Mouse (Mus musculus) kidney, postnatal 0 days (tissue): ENCODE results near the gene Uxs1. TPM values are rescaled to one million over a fixed set of nuclear protein-coding genes. Genes with fewer than 3 reads are reported as not detected.
A peak's percentile ranks its signal among the peaks of the same experiment; 100 is the strongest.

ENCODE experiments used
- ATAC-seq: fragments of 200-750 bp; cut with Nextera tagmentation; replicated peaks from 2 replicates; pipeline ENCODE4 v1.8.0; 2017; ENCODE audit warnings: low read depth, moderate number of reproducible peaks, moderate TSS enrichment, moderate library complexity; ENCODE audit not compliant: low FRiP score
- DNase-seq: peaks from one replicate; pipeline ENCODE4 v3.0.0-alpha.2; 2016; ENCODE audit warnings: low spot score
- H3K27ac ChIP-seq: fragments of 300-500 bp; sonication (generic); 2 replicates; pipeline ENCODE4 v1.5.1; 2014; ENCODE audit warnings: mild to moderate bottlenecking
- H3K27me3 ChIP-seq: fragments of 300-500 bp; sonication (generic); 2 replicates; pipeline ENCODE4 v1.6.1; 2014; ENCODE audit warnings: low read length, mixed read lengths; ENCODE audit not compliant: insufficient read depth
- H3K36me3 ChIP-seq: fragments of 300-500 bp; sonication (generic); 2 replicates; pipeline ENCODE4 v1.6.1; 2014; ENCODE audit warnings: low read length, mixed read lengths; ENCODE audit not compliant: insufficient read depth
- H3K4me1 ChIP-seq: fragments of 300-500 bp; sonication (generic); replicated peaks from 2 replicates; pipeline ENCODE4 v1.6.1; 2014; ENCODE audit warnings: antibody characterized with exemption, low read length, mixed read lengths; ENCODE audit not compliant: insufficient read depth
- H3K4me2 ChIP-seq: fragments of 300-500 bp; sonication (generic); 2 replicates; pipeline ENCODE4 v1.6.1; 2014; ENCODE audit warnings: mild to moderate bottlenecking, low read length, moderate library complexity, mixed read lengths
- H3K4me3 ChIP-seq: fragments of 300-500 bp; sonication (generic); replicated peaks from 2 replicates; pipeline ENCODE4 v1.5.1; 2014; ENCODE audit warnings: low read depth, low read length
- H3K9ac ChIP-seq: fragments of 300-500 bp; sonication (generic); 2 replicates; pipeline ENCODE4 v1.6.1; 2014; ENCODE audit warnings: low read depth, low read length
- H3K9me3 ChIP-seq: fragments of 300-500 bp; sonication (generic); replicated peaks from 2 replicates; pipeline ENCODE4 v1.6.1; 2016; ENCODE audit warnings: low read length, inconsistent platforms, mixed read lengths
- CTCF ChIP-seq: IDR thresholded peaks from 2 replicates; pipeline ENCODE4 v1.5.1; 2016; ENCODE audit warnings: antibody characterized with exemption, low read depth, mild to moderate bottlenecking, moderate library complexity
- WGBS: fragments of 180-500 bp; shearing (Covaris S2); extraction: QIAGEN DNeasy Blood & Tissue Kit; methylation state at CpG from one replicate; pipeline ENCODE4 v1.1.7; 2014; 5-methylcytosine and 5-hydroxymethylcytosine counted together
- polyA plus RNA-seq: library from polyadenylated mRNA; unstranded; fragments of >200 nt; fragmentation: Nextera tagmentation; extraction: Ambion mirVana; gene quantifications from 2 replicates; pipeline ENCODE4 v1.2.1, GENCODE M21; 2015

The Uxs1 gene
- polyA plus RNA-seq, 1 experiment from 2014 or later, result 28.5 TPM

DNA sequence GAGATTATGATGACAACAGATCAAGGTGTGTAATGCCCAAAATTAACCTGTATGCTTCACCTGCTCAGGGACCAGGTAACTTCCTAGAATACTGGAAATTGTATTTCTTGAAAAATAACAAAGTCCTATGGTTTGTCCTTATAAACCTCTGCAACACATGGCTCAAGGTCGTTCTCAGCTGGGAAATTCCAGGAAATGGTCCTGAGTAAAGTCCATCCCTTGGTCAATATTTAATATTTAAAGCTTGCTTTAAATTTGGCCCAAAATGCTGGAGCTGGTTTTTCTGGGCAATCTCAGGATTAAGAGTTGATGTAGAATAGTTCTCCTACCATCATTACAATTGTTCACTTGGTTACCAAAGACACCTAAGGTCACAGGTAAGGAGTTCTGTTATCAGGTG lies 30.1 kb upstream of the Uxs1 start:
- ATAC-seq (no peak), DNase-seq (no peak)
- Histone ChIP-seq H3K4me3 (no peak overlapping the region), H3K36me3 (no peaks in the 10 kb centered on the region), H3K4me2 (no peak overlapping the region), H3K4me1 (no peaks in the 10 kb centered on the region), H3K9me3 (no peaks in the 10 kb centered on the region), H3K27ac (no peak overlapping the region), H3K9ac (no peak overlapping the region), H3K27me3 (no peaks in the 10 kb centered on the region)
- 70% methylated on average over 1 of the region's 1 CpGs for WGBS
- TF ChIP-seq CTCF, result no peak

DNA sequence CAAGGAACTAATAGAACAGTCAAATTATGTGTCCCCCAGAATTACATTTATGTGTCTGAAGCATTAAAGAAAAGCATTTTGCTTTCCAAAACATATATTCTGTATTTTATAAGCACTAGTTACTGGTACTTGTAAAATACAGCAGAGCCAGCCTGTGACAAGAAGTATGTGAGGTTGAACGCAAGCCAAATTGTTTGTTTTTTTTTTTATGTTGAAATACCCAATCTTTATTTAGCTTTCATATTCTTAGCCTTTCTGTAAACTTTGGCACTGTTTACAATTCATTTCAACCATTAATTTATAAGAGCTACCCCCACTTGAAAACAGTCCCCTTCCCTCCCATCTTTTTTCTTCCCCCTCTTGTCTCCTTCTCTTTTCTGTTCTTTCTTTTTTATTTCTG lies 28.0 kb upstream of the Uxs1 start:
- Histone ChIP-seq H3K9ac (no peak overlapping the region), H3K27ac (no peak overlapping the region), H3K36me3 (no peaks in the 10 kb centered on the region), H3K4me1 (no peaks in the 10 kb centered on the region), H3K27me3 (no peaks in the 10 kb centered on the region), H3K4me3 (no peak overlapping the region), H3K9me3 (no peaks in the 10 kb centered on the region), H3K4me2 (no peak overlapping the region)
- no peak for TF ChIP-seq CTCF
- ATAC-seq (no peak), DNase-seq (peak; percentile 30)
- WGBS, result 67% methylated on average over 1 of the region's 1 CpGs

DNA sequence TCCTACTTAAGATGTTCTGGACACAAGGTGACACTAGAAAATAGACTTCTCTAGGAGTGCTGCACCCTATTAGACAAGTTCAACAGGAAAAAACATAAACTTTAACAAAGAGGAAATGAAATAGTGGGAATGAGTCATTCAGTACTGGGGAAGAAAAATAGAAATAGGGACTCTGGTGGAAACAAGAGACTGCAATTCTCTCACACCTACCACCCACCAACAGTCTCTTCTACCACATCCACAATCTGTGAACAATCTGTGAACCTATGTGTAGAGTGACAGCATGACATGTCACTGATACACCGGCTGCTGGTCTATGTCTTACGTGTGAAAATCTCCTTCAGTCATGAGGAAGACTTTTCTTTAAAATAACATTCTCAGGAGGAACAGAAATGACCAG lies 15.8 kb upstream of the Uxs1 start:
- no peak for TF ChIP-seq CTCF
- Histone ChIP-seq H3K4me2 (no peak overlapping the region), H3K36me3 (no peaks in the 10 kb centered on the region), H3K27ac (no peak overlapping the region), H3K4me1 (no peaks in the 10 kb centered on the region), H3K9ac (no peak overlapping the region), H3K4me3 (no peak overlapping the region), H3K9me3 (no peaks in the 10 kb centered on the region), H3K27me3 (no peaks in the 10 kb centered on the region)
- 88% methylated on average over 2 of the region's 2 CpGs for WGBS
- ATAC-seq, result no peak
- no peak for DNase-seq

DNA sequence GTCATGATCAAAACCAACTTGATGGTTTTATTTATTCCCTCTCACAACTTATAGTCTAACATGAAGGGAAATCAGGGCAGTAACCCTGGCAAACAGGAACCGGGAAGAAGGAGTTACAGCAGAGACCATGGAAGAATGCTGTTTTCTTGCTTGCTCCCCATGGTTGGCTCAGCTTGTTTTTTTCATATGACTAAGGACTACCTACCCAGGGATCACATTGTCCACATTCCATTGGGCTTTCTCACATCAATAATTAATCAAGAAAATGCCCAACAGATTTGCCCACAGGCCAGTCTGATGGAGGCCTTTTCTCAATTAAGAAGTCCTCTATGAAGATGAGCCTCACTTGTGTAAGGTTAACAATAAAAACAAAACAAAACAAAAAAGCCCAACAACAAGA lies 9.6 kb upstream of the Uxs1 start:
- DNase-seq (no peak), ATAC-seq (no peak)
- Histone ChIP-seq H3K9me3 (no peaks in the 10 kb centered on the region), H3K4me1 (no peaks in the 10 kb centered on the region), H3K27ac (no peak overlapping the region), H3K27me3 (no peaks in the 10 kb centered on the region), H3K36me3 (no peaks in the 10 kb centered on the region), H3K9ac (no peak overlapping the region), H3K4me3 (no peak overlapping the region), H3K4me2 (no peak overlapping the region)
- WGBS, result 84% methylated on average over 1 of the region's 1 CpGs
- TF ChIP-seq CTCF, result no peak

DNA sequence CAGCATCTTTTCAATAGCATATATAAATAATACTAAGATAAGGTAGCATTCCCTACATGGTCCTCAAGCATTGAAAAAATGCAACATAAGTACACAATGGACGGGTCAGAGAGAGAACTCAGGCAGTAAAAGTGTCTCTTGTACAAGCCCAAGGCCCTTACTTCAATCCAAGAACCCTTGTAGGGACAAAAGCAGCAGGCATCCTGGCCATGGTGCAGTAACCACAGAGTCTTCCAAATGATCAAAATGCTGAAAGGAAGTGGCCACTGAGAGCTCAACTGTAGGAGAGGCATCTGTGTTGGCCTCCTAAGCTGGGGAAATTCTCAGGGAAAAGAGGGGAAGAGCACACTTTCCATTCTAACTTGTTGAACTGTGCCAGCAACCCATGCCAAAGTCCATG lies 2.5 kb upstream of the Uxs1 start:
- no peaks in the 10 kb centered on the region for H3K9me3 ChIP-seq
- no peaks in the 10 kb centered on the region for H3K27me3 ChIP-seq
- no peak overlapping the region for H3K4me2 ChIP-seq
- peaks cover 4% of the 10 kb centered on the region; the same call in 1 of the 2 replicates for H3K4me1 ChIP-seq
- no peak overlapping the region for H3K9ac ChIP-seq
- TF ChIP-seq CTCF, result no peak
- 63% methylated on average over 1 of the region's 1 CpGs for WGBS
- ATAC-seq, result no peak
- DNase-seq, result no peak
- H3K36me3 ChIP-seq, result no peaks in the 10 kb centered on the region
- no peak overlapping the region for H3K27ac ChIP-seq
- no peak overlapping the region for H3K4me3 ChIP-seq

DNA sequence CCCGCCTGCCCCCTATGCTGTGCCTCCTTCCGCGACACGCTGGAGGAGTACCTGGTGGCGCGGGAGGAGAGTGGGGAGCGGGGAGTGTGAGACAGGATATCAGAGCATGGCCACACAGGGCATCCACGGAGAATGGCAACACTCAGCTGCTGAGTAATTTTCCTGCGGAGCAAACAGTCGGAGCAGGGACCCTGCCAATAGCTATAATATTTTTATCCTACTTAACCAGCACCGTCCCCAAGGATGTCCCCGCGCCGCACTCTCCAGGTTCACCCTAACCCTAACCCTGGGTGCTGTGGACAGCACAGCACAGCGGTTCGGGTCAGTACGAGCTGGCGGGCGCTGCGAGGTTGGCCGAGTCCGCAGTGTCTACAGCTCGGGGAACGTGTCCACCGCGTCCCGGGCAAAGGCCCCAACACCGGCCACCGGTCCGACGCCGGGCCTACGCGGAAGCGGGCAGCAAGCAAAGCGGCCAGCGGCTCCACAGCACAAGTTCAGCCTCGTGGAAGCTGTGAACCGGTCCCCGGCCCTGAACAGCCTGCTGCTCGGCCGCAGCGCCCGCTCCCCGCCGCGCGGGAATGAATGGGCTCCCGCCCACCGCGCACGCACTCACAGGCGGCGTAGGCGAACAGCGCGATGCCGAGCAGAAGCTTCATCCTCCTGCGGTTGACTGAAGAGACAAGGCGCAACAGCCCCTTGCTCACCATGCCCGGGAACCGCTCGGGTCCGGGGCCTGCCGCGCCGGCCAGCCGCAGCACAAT lies 418 bp downstream of the Uxs1 start:
- ATAC-seq (peak; percentile 78), DNase-seq (peak; percentile 51)
- H3K4me1 ChIP-seq, result peaks cover 4% of the 10 kb centered on the region; the same call in 1 of the 2 replicates
- H3K4me2 ChIP-seq, result peak overlapping the region; percentile 94
- no peak for TF ChIP-seq CTCF
- no peaks in the 10 kb centered on the region for H3K27me3 ChIP-seq
- under 1% methylated on average over 68 of the region's 68 CpGs for WGBS
- peak overlapping the region; percentile 81 for H3K4me3 ChIP-seq
- peak overlapping the region; percentile 82 for H3K9ac ChIP-seq
- H3K27ac ChIP-seq, result peak overlapping the region; percentile 88
- no peaks in the 10 kb centered on the region for H3K9me3 ChIP-seq
- H3K36me3 ChIP-seq, result no peaks in the 10 kb centered on the region
